Mouse (Mus musculus): ENCODE measurements around the gene Prl7a2.

Gene Prl7a2

DNA sequence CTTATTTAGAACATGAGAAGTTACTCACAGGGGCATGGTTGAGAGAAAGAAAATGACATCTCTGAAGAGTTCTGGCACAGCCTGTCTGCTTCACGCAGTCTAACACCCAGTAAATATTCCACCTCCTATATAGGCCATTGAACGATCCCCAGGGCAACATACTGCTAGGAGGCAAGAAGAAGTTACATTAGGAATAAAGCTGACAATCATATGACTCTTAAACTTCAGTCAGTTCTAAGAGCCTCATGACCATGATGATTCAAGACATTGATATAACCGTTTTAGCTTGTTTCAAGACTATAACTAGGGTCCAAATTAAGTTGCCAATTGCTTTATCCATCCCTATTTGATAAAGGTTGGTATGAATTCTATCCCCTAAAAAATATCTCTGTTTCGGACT, at the start of gene Prl7a2:
Gene Prl7a2, minus strand, starts transcription at position 101 of the 400 bp plus-strand sequence.
- DNase-seq = no peak

DNA sequence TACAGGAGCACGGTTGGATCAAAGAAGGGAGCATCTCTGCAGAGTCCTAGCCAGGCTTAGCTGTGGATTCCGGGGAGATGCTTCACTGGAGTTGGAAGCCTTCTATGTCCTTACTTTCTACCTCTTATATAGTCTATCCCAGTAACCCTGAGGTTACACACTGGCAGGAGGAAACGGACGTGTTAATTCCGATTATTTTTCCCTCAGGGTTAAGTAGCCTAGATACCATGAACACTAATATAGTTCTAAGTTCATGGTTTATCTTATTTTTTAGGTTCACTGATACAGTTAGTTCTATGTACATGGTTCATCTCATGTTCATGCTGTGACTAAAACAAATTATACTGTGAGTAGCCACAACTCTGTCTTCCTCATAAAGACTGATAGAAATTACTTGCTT, 48.8 kb upstream of the Prl7a2 start, which contains the start of gene Prl7d1:
Gene Prl7d1, minus strand, starts transcription at position 101 of the 400 bp plus-strand sequence.
- no peak for DNase-seq

DNA sequence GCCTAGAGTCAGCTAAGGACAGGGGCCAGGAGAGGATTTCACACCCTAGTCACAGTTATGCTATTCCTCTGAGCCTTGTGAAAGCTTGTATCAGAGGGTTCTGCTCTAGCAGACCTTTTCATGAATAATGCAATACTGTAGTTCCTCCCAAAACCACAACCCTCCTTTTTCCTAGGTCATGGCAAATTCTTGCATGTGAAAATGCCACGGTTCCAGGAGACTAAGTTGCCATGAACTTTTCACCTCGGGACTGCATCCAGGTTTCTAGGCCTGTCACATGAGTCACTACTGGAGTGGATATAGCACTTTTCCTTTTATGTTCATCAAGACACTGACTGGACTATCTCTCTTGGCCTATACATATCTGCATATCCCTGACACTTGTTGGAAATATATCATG, 38.7 kb upstream of the Prl7a2 start:
- no peak for DNase-seq

DNA sequence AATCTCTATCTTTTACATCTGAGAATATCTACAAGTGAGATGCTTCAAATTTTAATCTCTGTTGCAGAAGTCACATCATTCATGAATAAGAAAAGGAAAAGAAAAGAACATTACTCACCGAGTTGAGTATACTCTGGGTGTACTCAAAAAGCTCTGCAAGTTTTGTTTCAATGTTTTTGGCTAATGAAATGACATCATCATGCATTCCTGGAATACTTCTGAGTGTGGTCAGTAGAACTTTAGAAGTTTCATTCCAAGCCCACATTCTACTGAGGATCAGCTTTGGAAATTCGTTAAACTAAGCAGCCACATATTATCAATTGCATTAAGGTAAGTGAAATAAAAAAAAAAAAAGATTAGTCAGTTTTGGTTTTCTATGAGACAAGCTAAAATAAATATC, 7.1 kb downstream of the Prl7a2 start:
- no peak for DNase-seq

DNA sequence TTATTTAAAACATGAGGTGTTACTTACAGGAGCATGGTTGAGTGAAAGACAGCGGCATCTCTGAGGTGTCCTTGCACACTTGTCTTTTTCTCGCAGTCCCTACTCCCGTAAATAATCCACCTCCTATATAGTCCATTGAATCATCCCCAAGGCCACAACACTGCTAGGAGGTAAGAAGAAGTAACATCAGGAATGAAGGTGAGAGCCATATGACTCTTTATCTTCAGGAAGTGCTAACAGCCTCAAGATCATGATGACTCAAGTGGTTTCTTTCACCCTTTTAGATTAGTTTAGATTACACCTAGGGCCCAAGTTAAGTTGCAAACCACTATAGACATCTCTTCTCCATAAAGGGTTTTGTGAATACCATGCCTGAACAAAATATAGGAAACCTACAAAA, 25.4 kb downstream of the Prl7a2 start, which contains the start of gene Prl7a1:
Gene Prl7a1, minus strand, starts transcription at position 101 of the 400 bp plus-strand sequence.
- no peak for DNase-seq

DNA sequence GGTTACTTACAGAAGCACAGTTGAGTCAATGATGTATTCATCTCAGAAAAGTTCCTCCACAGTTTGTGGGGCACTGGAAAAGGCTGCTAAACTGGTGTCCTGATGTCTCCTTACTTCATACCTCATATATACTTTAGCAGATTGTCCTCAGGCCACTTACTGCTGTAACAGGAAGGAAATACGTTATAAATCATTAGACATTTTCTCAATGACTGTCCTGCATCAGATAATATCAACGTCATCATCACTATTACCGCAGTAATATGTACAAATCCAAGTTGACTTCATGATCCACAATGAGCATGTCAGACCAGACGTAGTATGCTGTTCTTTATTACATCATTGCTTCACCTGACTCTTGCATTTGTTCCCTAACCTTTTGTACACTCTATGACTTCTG, 57.4 kb downstream of the Prl7a2 start, which contains the start of gene Prl7b1:
Gene Prl7b1, minus strand, starts transcription at position 101 of the 400 bp plus-strand sequence.
- no peak for DNase-seq

Data from thymus, adult 18-20 months (tissue).